Mouse (Mus musculus) cortical plate, adult 2 months (tissue): ENCODE results near the gene Zfp422.

Experiments used
- CTCF ChIP-seq: fragments of 200-500 bp; IDR thresholded peaks from 2 replicates; pipeline ENCODE4 v1.5.1; 2011; ENCODE audit warnings: mild to moderate bottlenecking, control low read depth, low read length; ENCODE audit not compliant: insufficient read depth; ENCODE audit errors: extremely low read depth
- POLR2A ChIP-seq: fragments of 200-500 bp; IDR thresholded peaks from 2 replicates; pipeline ENCODE4 v1.6.1; 2011; ENCODE audit warnings: mild to moderate bottlenecking, low read length, control low read depth; ENCODE audit not compliant: insufficient read depth; ENCODE audit errors: extremely low read depth

DNA sequence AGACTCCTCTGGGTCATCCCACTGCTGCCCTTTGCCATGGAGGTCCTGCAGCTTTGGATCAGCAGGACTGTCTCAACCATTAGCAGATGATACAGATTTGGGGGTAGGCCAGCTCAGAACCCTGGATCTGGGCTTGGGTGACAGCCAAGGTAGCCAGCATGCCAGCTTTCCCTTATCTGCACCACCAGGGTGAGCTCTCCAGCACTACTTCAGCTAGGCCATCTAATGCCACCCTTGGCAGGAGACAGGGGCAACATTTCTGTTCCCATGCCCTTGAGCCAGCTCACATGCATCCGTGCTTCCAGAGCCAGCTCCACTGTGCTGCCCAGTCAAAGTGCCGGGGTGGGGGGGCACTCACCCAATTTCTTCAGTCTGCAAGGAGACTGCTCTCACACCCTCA, 13.1 kb downstream of the Zfp422 start:
- no peak for TF ChIP-seq CTCF
- TF ChIP-seq POLR2A = no peak
